Mouse (Mus musculus): ENCODE measurements around the gene Psme3. TPM values are rescaled to one million over a fixed set of nuclear protein-coding genes. Genes with fewer than 3 reads are reported as not detected.

The Psme3 gene
- polyA plus RNA-seq, 2 experiments = 123 to 135 TPM

GRCm38 (mm10) chr11:101349216-101349615, 33.2 kb downstream of the Psme3 start:
- Histone ChIP-seq H3K4me1 (replicated peaks; ENCODE audit: control insufficient read depth in 2 of 2, insufficient read depth in 2 of 2, low read length in 1 of 2) (0 out of 4 replicates have a peak, but pooled peaks cover 0 to 4% of the 10 kb centered on the region in 2 experiments), H3K9me3 (ENCODE audit: control insufficient read depth, low read length) (no peaks in the 10 kb centered on the region), H3K9ac (replicated peaks) (no peak overlapping the region), H3K4me3 (ENCODE audit: insufficient read depth in 1 of 2, low read depth in 2 of 2, low read length in 2 of 2) (no peak overlapping the region), H3K27ac (no peak overlapping the region), H3K4me2 (ENCODE audit: low read depth) (no peak overlapping the region), H3K36me3 (replicated peaks; ENCODE audit: control insufficient read depth, insufficient read depth, low read depth) (no peaks in the 10 kb centered on the region), H3K27me3 (ENCODE audit: control insufficient read depth, insufficient read depth, low read length) (no peaks in the 10 kb centered on the region)
- no peak for TF ChIP-seq EP300 (IDR thresholded peaks at IDR 0.05; ENCODE audit: low read depth)
- no peak for TF ChIP-seq CTCF (IDR thresholded peaks at IDR 0.05; ENCODE audit: low read depth)
- DNase-seq (ENCODE audit: low read depth in 3 of 3, low spot score in 3 of 3) = no peak
- WGBS (ENCODE audit: insufficient replicate concordance) = 55% methylated on average over 3 of the region's 3 CpGs
- no peak for ATAC-seq (ENCODE audit: insufficient read depth)

DNA sequence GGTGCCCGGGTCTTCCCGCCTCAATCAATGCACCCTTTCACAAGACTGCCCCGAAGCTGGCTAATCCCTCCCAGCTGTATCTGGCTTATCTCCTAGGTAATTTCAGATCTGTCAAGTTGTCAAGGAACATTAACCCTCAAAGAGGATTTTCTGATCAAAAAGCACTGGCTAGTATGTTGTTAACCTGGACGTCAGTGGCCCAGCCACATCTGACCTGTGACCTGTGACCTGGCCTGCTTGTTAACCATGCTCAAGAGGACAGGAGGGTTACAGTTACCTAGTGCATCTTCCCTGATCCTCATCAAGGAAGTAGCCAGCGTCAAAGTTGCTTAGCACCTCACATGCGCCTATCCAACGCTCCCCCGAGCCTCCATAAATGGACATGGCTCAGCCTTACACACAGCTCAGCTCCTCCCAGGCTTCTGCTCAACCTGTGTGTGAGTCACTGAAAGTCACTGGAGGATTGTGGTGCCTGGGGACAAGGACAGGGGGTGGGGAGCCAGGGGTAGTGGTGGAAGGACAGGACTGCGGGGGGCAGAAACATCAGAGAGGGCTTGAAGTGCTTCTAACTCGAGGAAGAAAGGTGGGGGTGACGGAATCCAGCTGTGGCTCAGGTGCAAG, 35.2 kb downstream of the Psme3 start:
- Histone ChIP-seq H3K27me3 (ENCODE audit: control insufficient read depth, insufficient read depth, low read length) (no peaks in the 10 kb centered on the region), H3K9me3 (ENCODE audit: control insufficient read depth, low read length) (no peaks in the 10 kb centered on the region), H3K36me3 (replicated peaks; ENCODE audit: control insufficient read depth, insufficient read depth, low read depth) (no peaks in the 10 kb centered on the region), H3K27ac (no peak overlapping the region), H3K4me2 (ENCODE audit: low read depth) (no peak overlapping the region), H3K4me1 (replicated peaks; ENCODE audit: control insufficient read depth in 2 of 2, insufficient read depth in 2 of 2, low read length in 1 of 2) (0 out of 4 replicates have a peak, but pooled peaks cover 0 to 4% of the 10 kb centered on the region in 2 experiments), H3K9ac (replicated peaks) (no peak overlapping the region), H3K4me3 (ENCODE audit: insufficient read depth in 1 of 2, low read depth in 2 of 2, low read length in 2 of 2) (no peak overlapping the region)
- no peak for ATAC-seq (ENCODE audit: insufficient read depth)
- no peak for DNase-seq (ENCODE audit: low read depth in 3 of 3, low spot score in 3 of 3)
- TF ChIP-seq CTCF (IDR thresholded peaks at IDR 0.05; ENCODE audit: low read depth) = no peak
- no peak for TF ChIP-seq EP300 (IDR thresholded peaks at IDR 0.05; ENCODE audit: low read depth)
- 59% methylated on average over 11 of the region's 11 CpGs for WGBS (ENCODE audit: insufficient replicate concordance)

GRCm38 (mm10) chr11:101351721-101352111, 35.7 kb downstream of the Psme3 start:
- Histone ChIP-seq H3K4me3 (ENCODE audit: insufficient read depth in 1 of 2, low read depth in 2 of 2, low read length in 2 of 2) (no peak overlapping the region), H3K27me3 (ENCODE audit: control insufficient read depth, insufficient read depth, low read length) (no peaks in the 10 kb centered on the region)

GRCm38 (mm10) chr11:101353436-101353835, 37.4 kb downstream of the Psme3 start:
- no peaks in the 10 kb centered on the region for H3K27me3 ChIP-seq (ENCODE audit: control insufficient read depth, insufficient read depth, low read length)
- DNase-seq (ENCODE audit: low read depth in 3 of 3, low spot score in 3 of 3) (no peak), ATAC-seq (ENCODE audit: insufficient read depth) (no peak)
- TF ChIP-seq CTCF (IDR thresholded peaks at IDR 0.05; ENCODE audit: low read depth) (no peak), EP300 (IDR thresholded peaks at IDR 0.05; ENCODE audit: low read depth) (no peak)
- H3K36me3 ChIP-seq (replicated peaks; ENCODE audit: control insufficient read depth, insufficient read depth, low read depth) = no peaks in the 10 kb centered on the region
- no peak overlapping the region for H3K27ac ChIP-seq
- no peaks in the 10 kb centered on the region for H3K9me3 ChIP-seq (ENCODE audit: control insufficient read depth, low read length)
- H3K9ac ChIP-seq (replicated peaks) = no peak overlapping the region
- H3K4me3 ChIP-seq (ENCODE audit: insufficient read depth in 1 of 2, low read depth in 2 of 2, low read length in 2 of 2) = no peak overlapping the region
- H3K4me1 ChIP-seq (replicated peaks; ENCODE audit: control insufficient read depth in 2 of 2, insufficient read depth in 2 of 2, low read length in 1 of 2) = 0 out of 4 replicates have a peak, but pooled peaks cover 0 to 2% of the 10 kb centered on the region in 2 experiments
- H3K4me2 ChIP-seq (ENCODE audit: low read depth) = no peak overlapping the region
- WGBS (ENCODE audit: insufficient replicate concordance) = 75% methylated on average over 12 of the region's 12 CpGs

More at GRCm38 (mm10) chr11:101351721-101352111, 35.7 kb downstream of the Psme3 start:
- ATAC-seq (ENCODE audit: insufficient read depth) = no peak
- Histone ChIP-seq H3K9me3 (ENCODE audit: control insufficient read depth, low read length) (no peaks in the 10 kb centered on the region), H3K9ac (replicated peaks) (no peak overlapping the region), H3K36me3 (replicated peaks; ENCODE audit: control insufficient read depth, insufficient read depth, low read depth) (no peaks in the 10 kb centered on the region), H3K27ac (no peak overlapping the region), H3K4me1 (replicated peaks; ENCODE audit: control insufficient read depth in 2 of 2, insufficient read depth in 2 of 2, low read length in 1 of 2) (0 out of 4 replicates have a peak, but pooled peaks cover 0 to 4% of the 10 kb centered on the region in 2 experiments), H3K4me2 (ENCODE audit: low read depth) (no peak overlapping the region)
- DNase-seq (ENCODE audit: low read depth in 3 of 3, low spot score in 3 of 3) = no peak
- WGBS (ENCODE audit: insufficient replicate concordance) = 55% methylated on average over 3 of the region's 3 CpGs
- TF ChIP-seq EP300 (IDR thresholded peaks at IDR 0.05; ENCODE audit: low read depth) (no peak), CTCF (IDR thresholded peaks at IDR 0.05; ENCODE audit: low read depth) (no peak)

- Histone ChIP-seq H3K4me3 (ENCODE audit: insufficient read depth in 1 of 2, low read depth in 2 of 2, low read length in 2 of 2) (no peak overlapping the region), H3K27me3 (ENCODE audit: control insufficient read depth, insufficient read depth, low read length) (no peaks in the 10 kb centered on the region), H3K27ac (no peak overlapping the region), H3K9ac (replicated peaks) (no peak overlapping the region), H3K4me2 (ENCODE audit: low read depth) (no peak overlapping the region), H3K36me3 (replicated peaks; ENCODE audit: control insufficient read depth, insufficient read depth, low read depth) (no peaks in the 10 kb centered on the region), H3K4me1 (replicated peaks; ENCODE audit: control insufficient read depth in 2 of 2, insufficient read depth in 2 of 2, low read length in 1 of 2) (no peaks in the 10 kb centered on the region), H3K9me3 (ENCODE audit: control insufficient read depth, low read length) (no peaks in the 10 kb centered on the region)
- TF ChIP-seq CTCF (IDR thresholded peaks at IDR 0.05; ENCODE audit: low read depth) (peak; percentile 29; the same call in 1 of the 2 replicates), EP300 (IDR thresholded peaks at IDR 0.05; ENCODE audit: low read depth) (no peak)
- no peak for DNase-seq (ENCODE audit: low read depth in 3 of 3, low spot score in 3 of 3)
- WGBS (ENCODE audit: insufficient replicate concordance) = 67% methylated on average over 5 of the region's 5 CpGs
- ATAC-seq (ENCODE audit: insufficient read depth) = no peak
Measured at GRCm38 (mm10) chr11:101354438-101355010, 38.5 kb downstream of the Psme3 start.

Data from liver, embryonic 14.5 days (tissue).